Mouse (Mus musculus) liver, adult 2 months (tissue): Measurements from ENCODE around the gene Tmem80. TPM values are rescaled to one million over a fixed set of nuclear protein-coding genes. Genes with fewer than 3 reads are reported as not detected.
A peak's percentile ranks its signal among the peaks of the same experiment; 100 is the strongest.

ENCODE experiments used
- DNase-seq: peaks from one replicate; pipeline ENCODE4 v3.0.0-alpha.2; 2011; ENCODE audit warnings: low read depth, low spot score; ENCODE audit errors: extremely low read depth
- H3K27ac ChIP-seq: fragments of 200-500 bp; replicated peaks from 2 replicates; pipeline ENCODE4 v1.5.1; 2012; ENCODE audit warnings: low read depth, mild to moderate bottlenecking, control low read depth, inconsistent platforms, low read length; ENCODE audit not compliant: insufficient read depth
- H3K27me3 ChIP-seq: fragments of 200-500 bp; 2 replicates; pipeline ENCODE4 v1.6.1; 2012; ENCODE audit warnings: mild to moderate bottlenecking, moderate library complexity, low read length, inconsistent platforms; ENCODE audit not compliant: control insufficient read depth, insufficient read depth
- H3K36me3 ChIP-seq: fragments of 200-500 bp; 2 replicates; pipeline ENCODE4 v1.6.1; 2012; ENCODE audit warnings: low read length, inconsistent platforms; ENCODE audit not compliant: control insufficient read depth, insufficient read depth
- H3K4me1 ChIP-seq: fragments of 200-500 bp; 2 replicates; pipeline ENCODE4 v1.6.1; 2011; ENCODE audit warnings: low read length; ENCODE audit not compliant: control insufficient read depth, insufficient read depth
- H3K4me3 ChIP-seq: fragments of 200-500 bp; 2 replicates; pipeline ENCODE4 v1.5.1; 2011; ENCODE audit warnings: low read depth, mild to moderate bottlenecking, control low read depth, low read length, moderate library complexity; ENCODE audit not compliant: insufficient read depth
- H3K79me2 ChIP-seq: fragments of 200-500 bp; 2 replicates; pipeline ENCODE4 v1.6.1; 2012; ENCODE audit warnings: inconsistent platforms, mild to moderate bottlenecking, low read length, moderate library complexity; ENCODE audit not compliant: control insufficient read depth, insufficient read depth
- H3K9ac ChIP-seq: fragments of 200-500 bp; 2 replicates; pipeline ENCODE4 v1.6.1; 2012; ENCODE audit warnings: low read depth, mild to moderate bottlenecking, control low read depth, inconsistent platforms, low read length
- CTCF ChIP-seq: fragments of 200-500 bp; IDR thresholded peaks from 2 replicates; pipeline ENCODE4 v1.5.1; 2011; ENCODE audit warnings: low read depth, low read length, control low read depth
- POLR2A ChIP-seq: fragments of 200-500 bp; IDR thresholded peaks from 2 replicates; pipeline ENCODE4 v1.6.1; 2011; ENCODE audit warnings: low read length, control low read depth; ENCODE audit not compliant: insufficient read depth; ENCODE audit errors: extremely low read depth
- WGBS: fragments of 180-500 bp; shearing (Covaris S2); methylation state at CpG from one replicate; pipeline ENCODE4 v1.1.7; 2018; 5-methylcytosine and 5-hydroxymethylcytosine counted together
- polyA plus RNA-seq: library from polyadenylated mRNA; depleted of rRNA; stranded (reverse); fragments of >200 nt; gene quantifications from 2 replicates; pipeline ENCODE4 v1.2.3, GENCODE M21; 2012
- total RNA-seq: library from RNA; depleted of rRNA; stranded (reverse); fragments of >200 nt; gene quantifications from 2 replicates; pipeline ENCODE4 v1.2.3, GENCODE M21; 2014

The Tmem80 gene
- total and polyA plus RNA-seq, 2 experiments: 8.9 to 20.9 TPM

- Histone ChIP-seq H3K27me3 (peaks cover 2% of the 10 kb centered on the region; the same call in 1 of the 2 replicates), H3K79me2 (no peaks in the 10 kb centered on the region), H3K36me3 (no peaks in the 10 kb centered on the region), H3K27ac (no peak overlapping the region), H3K9ac (no peak overlapping the region), H3K4me1 (peaks cover 6% of the 10 kb centered on the region), H3K4me3 (no peak overlapping the region)
- no peak for DNase-seq
- TF ChIP-seq POLR2A: no peak
- TF ChIP-seq CTCF: no peak
- WGBS: 91% methylated on average over 8 of the region's 8 CpGs
Observed at GRCm38 (mm10) chr7:141299175-141299574, 28.4 kb upstream of the Tmem80 start.

- 47% methylated on average over 9 of the region's 9 CpGs for WGBS
- TF ChIP-seq CTCF: no peak
- no peak for TF ChIP-seq POLR2A
- no peaks in the 10 kb centered on the region for H3K79me2 ChIP-seq
- peaks cover 11% of the 10 kb centered on the region for H3K4me1 ChIP-seq
- peak; percentile 93 for DNase-seq
- H3K27ac ChIP-seq: peak overlapping the region; percentile 5
- H3K9ac ChIP-seq: no peak overlapping the region
- H3K4me3 ChIP-seq: no peak overlapping the region
- no peaks in the 10 kb centered on the region for H3K36me3 ChIP-seq
- no peaks in the 10 kb centered on the region for H3K27me3 ChIP-seq
Observed at GRCm38 (mm10) chr7:141301386-141301785, 26.2 kb upstream of the Tmem80 start.

- peak; percentile 95 for DNase-seq
- Histone ChIP-seq H3K9ac (no peak overlapping the region), H3K36me3 (peaks cover 3% of the 10 kb centered on the region; the same call in 1 of the 2 replicates), H3K4me1 (peaks cover 11% of the 10 kb centered on the region), H3K4me3 (no peak overlapping the region), H3K27me3 (no peaks in the 10 kb centered on the region), H3K27ac (peak overlapping the region; percentile 37), H3K79me2 (no peaks in the 10 kb centered on the region)
- 52% methylated on average over 1 of the region's 1 CpGs for WGBS
- no peak for TF ChIP-seq POLR2A
- no peak for TF ChIP-seq CTCF
Observed at GRCm38 (mm10) chr7:141302702-141303268, 24.8 kb upstream of the Tmem80 start.

GRCm38 (mm10) chr7:141304537-141304936, 23.0 kb upstream of the Tmem80 start:
- Histone ChIP-seq H3K4me1 (peaks cover 11% of the 10 kb centered on the region), H3K27me3 (no peaks in the 10 kb centered on the region), H3K79me2 (no peaks in the 10 kb centered on the region), H3K4me3 (no peak overlapping the region), H3K36me3 (peaks cover 10% of the 10 kb centered on the region), H3K9ac (no peak overlapping the region; the same call in 1 of the 2 replicates), H3K27ac (peak overlapping the region; percentile 85)
- DNase-seq: peak; percentile 91
- 11% methylated on average over 4 of the region's 4 CpGs for WGBS
- TF ChIP-seq CTCF (no peak), POLR2A (no peak)

- TF ChIP-seq CTCF (no peak), POLR2A (no peak)
- Histone ChIP-seq H3K36me3 (peaks cover 43% of the 10 kb centered on the region), H3K4me3 (no peak overlapping the region), H3K79me2 (no peaks in the 10 kb centered on the region), H3K27ac (no peak overlapping the region), H3K9ac (no peak overlapping the region), H3K27me3 (no peaks in the 10 kb centered on the region), H3K4me1 (no peaks in the 10 kb centered on the region)
- WGBS: 60% methylated on average over 2 of the region's 2 CpGs
- DNase-seq: peak; percentile 34
Observed at GRCm38 (mm10) chr7:141314416-141314815, 13.1 kb upstream of the Tmem80 start.

GRCm38 (mm10) chr7:141315076-141315475, 12.5 kb upstream of the Tmem80 start:
- H3K9ac ChIP-seq: no peak overlapping the region
- TF ChIP-seq POLR2A (no peak), CTCF (no peak)
- no peaks in the 10 kb centered on the region for H3K79me2 ChIP-seq
- no peak for DNase-seq
- H3K27ac ChIP-seq: no peak overlapping the region
- no peaks in the 10 kb centered on the region for H3K4me1 ChIP-seq
- 90% methylated on average over 8 of the region's 8 CpGs for WGBS
- no peak overlapping the region for H3K4me3 ChIP-seq
- H3K36me3 ChIP-seq: peaks cover 42% of the 10 kb centered on the region
- no peaks in the 10 kb centered on the region for H3K27me3 ChIP-seq
